Mouse (Mus musculus) right cerebral cortex, adult 18-20 months (tissue): Measurements from ENCODE around the gene Rpl36-ps4.
"Not testable (repeated sequence)": the region's sequence is repeated elsewhere in the genome, so short reads cannot be mapped to it uniquely, and the experiment has no call there.

Experiments used
- DNase-seq: peaks from one replicate; pipeline ENCODE4 v3.0.0; 2022; ENCODE audit warnings: mixed read lengths

Gene Rpl36-ps4

GRCm38 (mm10) chr17:87948965-87949584 lies 28.3 kb downstream of the Rpl36-ps4 start:
- peak; percentile 76 for DNase-seq

DNA sequence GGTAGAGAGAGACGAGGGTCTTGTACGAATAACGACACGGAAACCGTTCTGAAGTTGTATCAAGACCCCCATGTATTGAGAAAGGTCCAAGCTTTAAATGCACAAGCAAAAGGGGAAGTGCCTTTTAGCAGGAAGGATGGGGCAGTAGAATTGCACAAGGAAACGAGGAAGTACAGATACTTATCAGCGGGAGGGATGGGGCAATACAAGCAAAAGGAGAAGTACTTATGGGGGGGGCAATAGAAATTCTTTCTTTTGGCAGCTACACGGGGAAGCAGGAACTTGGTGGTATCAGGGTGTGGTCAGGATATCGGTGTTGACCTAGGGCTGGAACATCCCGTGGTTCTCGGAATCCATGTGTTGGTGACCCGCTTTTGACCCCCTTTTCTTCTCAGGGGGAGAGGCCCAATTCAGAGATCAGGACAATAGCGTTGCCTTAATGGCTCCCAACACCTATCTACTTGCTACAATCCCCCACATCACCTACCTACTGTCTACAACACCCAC lies 33.9 kb downstream of the Rpl36-ps4 start:
- not testable (repeated sequence) for DNase-seq

GRCm38 (mm10) chr17:87957096-87957840 lies 36.5 kb downstream of the Rpl36-ps4 start:
- no peak for DNase-seq

- DNase-seq = no peak
Measured at GRCm38 (mm10) chr17:87958283-87958682, 37.5 kb downstream of the Rpl36-ps4 start.

DNA sequence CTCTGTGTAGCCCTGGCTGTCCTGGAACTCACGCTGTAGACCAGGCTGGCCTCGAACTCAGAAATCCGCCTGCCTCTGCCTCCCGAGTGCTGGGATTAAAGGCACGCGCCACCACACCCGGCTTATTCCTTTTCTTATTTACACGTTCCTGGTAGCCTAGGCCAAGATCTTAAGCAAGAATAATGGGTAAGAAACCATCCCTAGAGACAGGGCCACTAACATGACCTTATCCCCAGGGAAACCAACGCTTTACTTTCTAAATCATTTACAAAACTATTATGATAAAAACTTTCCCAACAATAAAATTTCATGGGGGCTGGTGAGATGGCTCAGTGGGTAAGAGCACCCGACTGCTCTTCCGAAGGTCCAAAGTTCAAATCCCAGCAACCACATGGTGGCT lies 38.6 kb downstream of the Rpl36-ps4 start:
- not testable (repeated sequence) for DNase-seq

GRCm38 (mm10) chr17:87959931-87960330 lies 39.2 kb downstream of the Rpl36-ps4 start:
- DNase-seq = not testable (repeated sequence)

DNA sequence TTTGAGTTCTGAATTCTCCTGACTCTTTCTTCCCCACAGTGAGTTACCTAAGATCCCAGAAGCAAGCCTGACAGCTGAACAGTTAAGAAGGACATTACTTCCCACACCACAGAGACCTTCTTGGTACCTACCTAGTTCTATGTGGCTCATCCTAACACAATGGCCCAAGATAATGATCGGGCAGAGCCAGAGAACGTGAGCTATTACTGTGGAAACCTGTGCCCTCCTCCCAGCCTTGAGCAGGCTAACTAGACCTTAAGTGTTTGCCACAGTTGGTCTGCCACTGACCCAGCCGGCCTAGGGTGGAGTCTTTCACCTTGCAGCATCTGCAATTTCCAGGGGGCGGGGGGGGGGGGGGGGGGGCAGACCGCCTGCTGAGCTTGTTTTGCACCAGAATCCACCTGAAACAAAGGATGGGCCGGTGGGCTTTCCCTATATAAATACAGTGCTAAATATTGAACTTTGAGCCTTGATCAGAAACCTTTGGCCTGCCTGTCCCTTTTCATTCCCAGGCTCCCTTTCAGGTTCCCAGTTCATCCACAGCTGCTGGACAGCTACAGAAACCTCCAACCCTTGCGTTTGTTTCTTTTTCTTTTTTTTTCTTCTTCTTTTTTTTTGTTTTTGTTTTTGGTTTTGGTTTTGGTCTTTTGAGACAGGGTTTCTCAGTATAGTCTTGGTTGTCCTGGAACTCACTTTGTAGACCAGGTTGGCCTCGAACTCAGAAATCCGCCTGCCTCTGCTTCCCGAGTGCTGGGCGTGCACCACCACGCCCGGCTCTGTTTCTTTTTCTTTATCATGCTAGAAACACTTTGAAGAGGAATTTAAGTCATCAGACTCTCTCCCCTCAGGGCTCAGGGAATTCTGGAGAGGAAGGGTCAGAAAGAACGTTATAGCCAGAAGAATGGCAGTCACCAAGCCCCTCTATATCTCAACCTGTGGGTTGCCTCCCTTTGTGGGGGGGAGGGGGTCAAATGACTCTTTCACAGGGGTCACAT lies 42.6 kb downstream of the Rpl36-ps4 start:
- no peak for DNase-seq

- DNase-seq = not testable (repeated sequence)
Measured at GRCm38 (mm10) chr17:87968483-87968926, 47.7 kb downstream of the Rpl36-ps4 start.
